Mouse (Mus musculus) urinary bladder, postnatal 25 days (tissue): Measurements from ENCODE around the gene Mical1.

Experiments
- DNase-seq: peaks from one replicate; pipeline ENCODE4 v3.0.0; 2022; ENCODE audit warnings: low spot score

Gene Mical1

DNA sequence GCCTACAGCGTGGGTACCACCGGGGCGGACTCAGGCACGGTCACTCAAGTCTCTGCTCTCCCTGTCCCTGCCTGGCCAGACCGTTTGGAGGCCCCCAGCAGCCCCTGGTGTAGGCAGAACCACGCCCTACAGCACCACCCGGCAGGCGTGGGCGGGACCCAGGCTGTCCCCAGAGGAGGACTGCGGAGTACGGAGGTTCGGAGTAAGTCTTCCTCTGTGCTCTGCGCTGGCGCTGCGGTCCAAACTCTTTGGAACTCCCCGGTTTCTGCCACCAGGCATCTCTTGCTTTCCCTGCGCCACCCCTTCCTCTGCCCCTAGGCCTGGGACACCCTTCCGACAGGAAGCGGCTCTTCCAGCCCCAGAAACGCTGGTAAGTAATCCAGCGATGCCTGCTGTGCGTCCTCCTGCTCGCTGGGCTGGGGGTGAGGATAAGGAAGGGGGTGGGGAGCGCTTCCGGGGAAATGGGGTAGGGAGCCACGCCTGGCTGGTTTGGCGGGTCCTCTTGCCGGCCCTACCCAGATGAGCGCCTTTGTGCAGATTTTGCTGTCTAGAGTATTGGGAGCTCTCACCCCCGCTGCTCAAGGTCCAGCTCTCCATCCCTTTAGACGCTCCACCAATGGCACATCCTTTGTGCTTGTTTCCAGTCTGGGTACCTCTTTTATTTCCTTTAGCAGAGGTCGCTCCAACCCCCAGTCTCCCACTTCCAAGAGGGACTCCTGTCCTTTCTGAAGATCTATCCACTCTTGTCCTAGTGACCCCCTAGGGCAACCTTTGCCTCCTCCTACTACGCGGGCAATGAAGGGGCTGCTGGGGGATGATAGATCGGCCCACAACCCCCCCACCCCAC, at the start of gene Mical1:
Mical1 (plus strand) TSS at position 144 of the 847 bp plus-strand sequence.
- peak; percentile 42 for DNase-seq

GRCm38 (mm10) chr10:41426368-41426767, 49.7 kb upstream of the Mical1 start:
- DNase-seq = no peak

DNA sequence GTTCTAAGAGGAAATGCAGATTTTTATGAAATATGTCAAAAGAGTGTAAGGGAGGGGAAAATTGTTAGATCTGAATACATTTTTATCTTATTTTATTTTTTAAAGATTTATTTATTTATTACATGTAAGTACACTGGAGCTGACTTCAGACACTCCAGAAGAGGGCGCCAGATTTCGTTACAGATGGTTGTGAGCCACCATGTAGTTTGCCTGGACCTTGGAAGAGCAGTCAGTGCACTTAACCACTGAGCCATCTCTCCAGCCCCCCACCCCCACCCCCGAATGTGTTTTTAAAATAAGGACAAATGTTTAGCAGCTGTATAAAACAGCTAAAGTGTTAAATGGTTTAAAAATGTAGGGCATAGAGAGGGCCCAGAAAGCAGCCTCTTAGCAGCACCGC, 41.5 kb upstream of the Mical1 start:
- peak; percentile 33 for DNase-seq

DNA sequence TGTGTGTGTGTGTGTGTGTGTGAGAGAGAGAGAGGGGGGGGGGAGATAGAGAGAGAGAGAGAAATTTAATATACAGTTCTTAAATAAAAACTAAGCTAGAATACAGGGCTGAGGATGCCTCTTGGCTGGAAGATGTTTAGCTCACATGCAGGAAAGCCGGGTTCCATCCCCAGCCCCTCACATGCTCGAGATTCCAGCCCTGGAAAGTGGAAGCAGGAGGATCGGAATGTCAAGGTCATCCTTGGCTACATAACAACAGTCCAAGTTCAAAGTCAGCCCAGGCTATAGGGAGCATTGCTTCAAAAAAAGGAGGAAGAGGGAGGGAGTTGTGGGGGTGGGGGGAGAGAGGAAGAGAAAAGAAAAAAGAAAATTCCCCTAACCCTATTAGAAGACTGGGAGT, 41.0 kb upstream of the Mical1 start:
- DNase-seq = no peak

GRCm38 (mm10) chr10:41448216-41448615, 27.9 kb upstream of the Mical1 start:
- no peak for DNase-seq

DNA sequence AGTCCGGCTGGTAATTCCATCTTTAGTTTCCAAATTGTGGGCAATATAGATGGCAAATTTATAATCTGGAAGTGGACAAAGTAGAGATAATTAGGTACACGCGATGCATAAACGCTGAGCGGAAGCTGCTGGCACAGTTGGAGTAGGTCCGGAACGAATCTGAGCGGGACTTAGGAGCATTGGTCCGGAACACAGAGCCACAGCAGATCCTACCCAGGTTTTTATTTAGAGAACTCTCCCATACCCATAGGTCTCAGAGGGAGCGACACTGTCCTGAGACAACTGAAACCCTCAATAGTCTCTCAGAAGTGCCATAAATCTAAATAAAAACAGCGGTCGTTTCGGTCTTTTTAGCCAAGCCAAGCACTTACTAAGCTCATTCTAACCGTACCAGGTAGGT, 26.4 kb upstream of the Mical1 start:
- peak; percentile 14 for DNase-seq

DNA sequence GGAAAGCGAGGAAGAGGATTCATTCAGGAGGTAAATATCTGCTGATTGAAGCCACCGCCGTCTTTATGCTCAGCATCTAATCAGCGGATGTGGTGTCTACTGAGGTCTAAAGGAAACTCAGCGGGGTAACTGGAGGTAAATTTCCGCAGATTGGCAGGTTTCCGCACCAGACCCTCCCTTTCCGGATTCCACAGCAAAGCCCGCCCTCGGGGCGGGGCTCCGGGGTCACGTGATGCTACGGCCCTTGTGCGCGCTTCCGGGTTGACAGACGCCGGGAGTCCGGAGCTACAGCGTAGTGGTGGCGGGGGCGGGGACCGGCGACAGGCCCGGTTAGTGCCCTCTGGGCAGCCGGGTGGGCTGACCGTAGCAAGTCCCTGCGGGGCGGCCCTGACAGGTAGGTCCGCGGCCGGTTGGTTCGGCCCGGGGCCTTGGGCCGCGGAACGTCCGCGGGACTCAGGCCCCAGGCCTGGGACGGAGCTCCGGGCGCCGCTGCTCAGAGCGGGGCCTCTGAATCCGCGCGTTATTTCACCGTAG, 25.9 kb upstream of the Mical1 start, which contains the start of gene Zbtb24:
Zbtb24 (plus strand) TSS at position 247 of the 534 bp plus-strand sequence.
- DNase-seq = peak; percentile 95

DNA sequence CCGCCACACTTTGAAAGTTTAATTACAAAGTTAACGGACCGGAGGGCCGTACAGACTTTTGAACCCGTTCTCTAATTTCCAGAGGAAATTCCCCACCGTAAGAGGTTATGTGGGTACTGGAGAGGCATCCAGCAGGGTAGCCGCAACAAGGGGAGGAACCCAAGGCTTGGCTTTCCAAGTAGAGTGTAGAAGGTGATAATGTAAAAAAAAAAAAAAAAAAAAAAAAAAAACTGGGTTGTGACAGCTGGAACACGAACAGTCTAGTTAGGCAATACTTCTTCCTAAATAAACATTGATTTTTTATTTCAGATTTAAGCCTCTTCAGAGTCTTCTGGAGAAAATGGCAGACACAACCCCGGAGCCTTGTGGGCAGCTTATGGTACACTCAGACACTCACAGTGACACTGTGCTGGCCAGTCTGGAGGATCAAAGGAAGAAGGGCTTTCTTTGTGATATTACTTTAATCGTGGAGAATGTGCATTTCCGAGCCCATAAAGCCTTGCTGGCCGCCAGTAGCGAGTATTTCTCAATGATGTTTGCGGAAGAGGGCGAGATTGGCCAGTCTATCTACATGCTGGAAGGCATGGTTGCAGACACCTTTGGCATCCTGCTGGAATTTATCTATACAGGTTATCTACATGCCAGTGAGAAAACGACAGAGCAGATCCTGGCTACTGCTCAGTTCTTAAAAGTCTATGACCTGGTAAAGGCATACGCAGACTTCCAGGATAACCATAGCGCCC, 25.2 kb upstream of the Mical1 start:
- no peak for DNase-seq

DNA sequence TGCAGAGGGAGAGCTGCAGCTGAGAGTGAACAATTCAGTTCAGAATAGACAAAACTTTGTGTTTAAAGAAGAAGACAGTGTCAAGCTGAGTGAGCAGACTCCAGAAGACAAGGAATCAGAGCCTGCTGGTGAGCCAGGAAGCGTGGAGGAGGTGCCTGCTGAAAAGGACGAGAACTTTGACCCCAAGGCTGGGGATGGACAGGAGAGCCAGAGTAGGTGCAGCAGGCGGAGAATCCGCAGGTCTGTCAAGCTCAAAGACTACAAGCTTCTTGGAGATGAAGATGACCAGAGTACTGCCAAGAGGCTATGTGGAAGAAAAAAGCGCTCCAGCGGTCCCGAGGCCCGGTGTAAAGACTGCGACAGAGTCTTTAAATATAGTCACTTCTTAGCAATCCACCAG, 24.5 kb upstream of the Mical1 start:
- no peak for DNase-seq

DNA sequence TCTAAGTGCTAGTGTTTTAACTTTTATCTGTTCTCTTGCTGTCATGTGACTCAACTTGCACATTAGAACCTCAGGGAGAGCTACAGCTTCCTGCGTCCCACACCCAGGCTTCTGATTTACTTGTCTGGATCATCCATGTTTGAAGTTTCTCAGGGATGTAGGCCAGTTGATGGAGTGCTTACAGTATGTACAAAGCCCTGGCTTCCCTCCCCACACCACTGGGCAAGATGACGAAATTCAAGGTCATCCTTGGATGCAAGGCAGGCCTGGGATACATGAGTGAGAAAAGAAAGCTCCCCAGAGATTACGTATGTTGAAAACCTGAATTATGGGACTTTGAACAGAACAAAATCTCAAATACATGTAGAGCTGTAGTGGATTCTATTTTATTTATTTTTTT, 23.3 kb upstream of the Mical1 start:
- DNase-seq = no peak

DNA sequence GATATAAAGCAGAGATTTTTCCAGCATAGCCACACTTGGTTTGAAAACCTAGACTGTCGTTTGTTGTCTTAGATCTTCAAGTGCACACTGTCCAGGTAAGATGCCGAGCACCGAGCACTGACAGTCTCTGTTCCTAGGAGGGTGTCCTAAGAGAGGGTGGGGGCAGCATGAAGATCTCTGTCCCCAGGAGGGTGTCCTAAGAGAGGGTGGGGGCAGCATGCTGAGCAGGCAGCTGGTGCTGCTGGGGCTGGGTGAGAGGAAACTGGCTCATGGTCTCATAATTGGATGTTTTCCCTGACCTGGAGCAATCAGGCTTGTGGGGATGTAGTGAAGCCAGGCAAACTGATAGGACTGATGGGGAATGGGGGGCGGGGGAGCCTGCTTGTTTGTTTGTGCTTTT, 16.1 kb upstream of the Mical1 start:
- no peak for DNase-seq

- DNase-seq = no peak
Measured at GRCm38 (mm10) chr10:41460501-41460900, 15.6 kb upstream of the Mical1 start.

DNA sequence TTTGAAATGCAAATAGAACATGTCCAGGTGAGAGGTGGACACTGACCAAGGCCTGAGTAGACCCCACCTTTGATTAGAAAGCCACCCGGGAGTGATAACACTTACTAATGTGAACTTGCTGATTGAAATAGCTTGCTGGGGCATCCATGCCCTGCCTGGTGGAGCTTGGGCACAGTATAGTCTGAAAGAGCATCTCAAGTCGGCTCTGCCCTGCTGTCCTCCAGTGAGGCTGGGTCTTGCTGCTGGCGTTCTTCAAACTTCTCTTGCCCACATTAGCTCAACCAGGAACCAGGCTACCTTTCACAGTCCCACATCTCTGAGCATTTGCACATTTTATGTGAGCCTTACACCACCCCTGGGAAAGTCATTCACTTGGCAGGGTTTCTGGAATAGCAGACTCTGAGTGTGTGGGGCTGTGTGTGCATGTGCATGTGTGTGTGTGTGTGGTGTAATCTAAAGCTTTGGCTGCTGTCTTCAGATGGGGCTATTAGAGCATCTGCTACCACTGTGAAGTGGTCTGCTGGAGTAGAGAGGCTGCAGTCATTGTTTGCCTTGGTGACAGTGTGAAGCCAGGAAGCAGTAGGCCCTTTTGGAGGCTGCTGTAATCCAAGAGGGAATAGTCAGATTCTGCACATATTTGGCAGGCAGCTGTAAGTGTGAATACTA, 14.9 kb upstream of the Mical1 start:
- no peak for DNase-seq

DNA sequence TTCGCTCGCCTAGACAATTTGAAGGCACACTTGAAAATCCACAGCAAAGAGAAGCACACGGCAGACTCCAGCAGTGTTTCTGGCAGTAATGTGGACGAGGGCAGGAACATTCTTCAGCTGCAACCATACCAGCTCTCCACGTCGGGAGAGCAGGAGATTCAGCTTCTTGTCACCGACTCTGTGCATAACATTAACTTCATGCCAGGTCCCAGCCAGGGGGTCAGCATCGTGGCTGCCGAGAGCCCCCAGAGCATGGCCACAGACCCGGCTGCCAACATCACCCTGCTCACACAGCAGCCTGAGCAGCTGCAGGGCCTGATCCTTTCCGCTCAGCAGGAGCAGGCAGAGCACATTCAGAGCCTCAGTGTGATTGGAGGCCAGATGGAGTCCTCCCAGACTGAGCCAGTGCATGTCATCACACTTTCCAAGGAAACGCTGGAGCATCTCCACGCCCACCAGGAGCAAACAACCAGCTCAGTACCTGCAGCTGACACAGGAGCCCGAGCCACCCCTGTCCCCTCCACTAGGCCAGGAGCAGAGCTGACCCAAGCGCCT, 11.6 kb upstream of the Mical1 start:
- DNase-seq = no peak

DNA sequence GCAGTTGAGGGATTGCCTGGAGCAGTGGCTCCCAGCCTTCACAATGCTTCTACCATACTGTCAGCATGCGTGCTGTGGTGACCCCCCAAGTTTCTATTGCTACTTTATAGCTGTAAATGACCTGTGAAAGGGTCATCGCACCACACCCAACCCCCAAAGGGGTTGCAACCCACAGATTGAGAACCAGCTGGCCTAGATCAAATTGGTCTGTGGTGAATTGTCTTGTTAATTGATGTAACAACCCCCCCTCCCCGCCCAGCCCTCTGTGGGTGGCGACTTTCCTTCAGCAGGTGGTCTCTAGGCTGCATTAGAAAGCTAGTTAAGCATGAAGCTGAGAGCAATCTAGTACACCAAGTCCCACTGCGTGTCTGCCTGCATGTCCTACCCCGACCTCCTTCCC, 8.8 kb upstream of the Mical1 start:
- no peak for DNase-seq

GRCm38 (mm10) chr10:41470693-41471092, 5.4 kb upstream of the Mical1 start:
- DNase-seq = no peak

DNA sequence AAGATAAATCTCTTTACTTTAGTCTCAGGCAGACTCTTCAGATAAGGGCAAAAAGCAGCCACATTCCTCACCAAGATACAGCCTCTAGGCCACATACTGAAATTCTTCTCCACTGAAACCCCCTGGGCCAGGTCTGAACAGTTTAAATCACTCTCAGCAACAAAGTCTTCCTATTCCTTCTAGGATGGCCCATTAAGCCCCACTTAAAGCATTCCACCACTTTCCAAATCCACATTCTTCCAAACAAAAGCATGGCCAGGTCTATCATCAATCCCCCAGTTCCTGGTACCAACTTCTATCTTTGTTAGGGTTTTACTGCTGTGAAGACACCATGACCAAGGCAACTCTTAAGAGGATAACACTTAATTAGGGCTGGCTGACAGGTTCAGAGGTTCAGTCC, 3.6 kb upstream of the Mical1 start:
- no peak for DNase-seq

DNA sequence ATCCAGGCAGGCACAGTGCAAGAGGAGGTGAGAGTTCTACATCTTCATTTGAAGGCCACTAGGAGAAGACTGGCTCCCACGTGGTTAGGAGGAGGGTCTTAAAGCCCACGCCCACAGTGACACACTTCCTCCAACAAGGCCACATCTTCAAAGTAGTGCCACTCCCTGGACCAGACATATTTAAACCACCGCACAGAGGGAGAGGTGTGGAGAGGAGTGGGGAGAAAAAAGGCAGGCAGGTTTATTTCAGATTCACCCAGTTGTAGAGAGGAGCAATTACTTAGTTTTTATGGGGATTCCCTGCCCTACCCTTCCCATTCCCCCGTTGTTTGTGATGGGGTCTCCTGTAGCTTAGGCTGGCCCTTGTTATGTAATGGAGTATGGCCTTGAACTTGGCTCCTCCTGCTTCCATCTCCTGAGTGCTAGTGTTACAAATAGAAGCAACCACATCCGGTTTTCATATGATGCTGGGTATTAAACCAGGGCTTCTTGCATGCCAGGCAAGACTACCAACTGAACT, 3.1 kb upstream of the Mical1 start:
- no peak for DNase-seq

- DNase-seq = no peak
Measured at GRCm38 (mm10) chr10:41473782-41474468, 2.2 kb upstream of the Mical1 start.

DNA sequence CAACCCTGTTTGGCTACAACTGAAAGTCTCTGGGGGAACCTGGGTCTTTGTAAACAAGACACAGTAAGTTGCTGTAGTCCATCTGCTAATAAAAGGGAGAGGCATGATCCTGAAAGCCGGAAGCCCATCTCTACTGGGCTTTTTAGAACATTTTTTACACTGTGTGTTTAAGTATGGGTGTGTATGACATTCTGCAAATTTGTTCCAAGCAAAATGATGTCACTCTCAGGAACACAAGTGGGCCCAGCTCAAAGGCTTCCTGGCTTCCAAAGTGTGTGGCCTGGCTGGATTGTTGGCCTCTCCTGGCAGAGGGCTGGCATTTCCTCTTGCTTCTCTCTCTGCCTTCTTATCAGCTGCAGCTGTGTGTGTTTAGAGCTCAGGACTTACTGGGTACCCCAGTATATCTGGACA, 1.1 kb upstream of the Mical1 start:
- DNase-seq = no peak

DNA sequence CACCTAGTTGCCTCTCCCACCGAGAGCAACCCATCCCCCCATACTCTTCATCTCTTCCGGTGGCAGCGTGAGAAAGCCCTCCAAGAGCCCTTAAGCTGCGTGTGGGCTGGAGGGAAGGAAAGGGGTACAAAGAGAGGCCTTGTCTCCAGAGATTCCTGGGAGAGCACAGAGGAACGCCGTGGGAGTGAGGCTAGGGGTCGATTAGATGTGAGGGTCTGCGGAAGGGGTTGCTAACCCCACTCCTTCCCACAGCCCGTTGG, 834 bp downstream of the Mical1 start:
- DNase-seq = no peak
